Mouse (Mus musculus) left cerebral cortex, adult 18-20 months (tissue): ENCODE data around the gene Tas2r143. TPM values are rescaled to one million over a fixed set of nuclear protein-coding genes. Genes with fewer than 3 reads are reported as not detected.
A peak's percentile ranks its signal among the peaks of the same experiment; 100 is the strongest.

Source experiments
- DNase-seq, 2 experiments: peaks; one replicate each; pipeline ENCODE4 v3.0.0; 2021 to 2022; ENCODE audit warnings: low spot score in 2 of 2, mixed read lengths in 1 of 2
- long read RNA-seq, 2 experiments: library from polyadenylated mRNA; stranded (forward); transcript quantifications; one replicate each; pipeline ENCODE4 v2.0.0; 2021
- total RNA-seq, 2 experiments: library from RNA; stranded (reverse); gene quantifications; 2 replicates each; pipeline ENCODE4 v1.2.3; 2021

The Tas2r143 gene
- not detected for total RNA-seq
- long read RNA-seq, experiment 1: 0 reads
- long read RNA-seq, experiment 2: 0 reads

DNA sequence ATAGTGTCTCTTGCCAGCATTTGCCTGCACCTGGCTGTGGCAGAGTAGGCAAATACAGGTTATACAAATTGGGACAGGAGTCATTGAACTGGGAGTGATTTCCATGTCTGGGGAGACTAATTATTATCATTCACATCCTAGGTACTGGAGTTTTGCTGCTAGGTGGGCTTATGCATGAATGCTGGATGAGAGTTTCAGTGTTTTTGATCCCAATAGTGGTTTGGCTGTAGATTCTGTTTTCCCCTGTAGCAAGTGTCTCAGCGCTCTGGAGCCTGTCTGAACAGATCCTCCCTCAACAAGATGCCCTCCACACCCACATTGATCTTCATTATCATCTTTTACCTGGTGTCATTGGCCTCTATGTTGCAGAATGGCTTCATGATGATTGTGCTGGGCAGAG is at the start of gene Tas2r143:
TSS of gene Tas2r143 (plus strand) at position 301 of the 400 bp plus-strand sequence.
- no peak for DNase-seq

DNA sequence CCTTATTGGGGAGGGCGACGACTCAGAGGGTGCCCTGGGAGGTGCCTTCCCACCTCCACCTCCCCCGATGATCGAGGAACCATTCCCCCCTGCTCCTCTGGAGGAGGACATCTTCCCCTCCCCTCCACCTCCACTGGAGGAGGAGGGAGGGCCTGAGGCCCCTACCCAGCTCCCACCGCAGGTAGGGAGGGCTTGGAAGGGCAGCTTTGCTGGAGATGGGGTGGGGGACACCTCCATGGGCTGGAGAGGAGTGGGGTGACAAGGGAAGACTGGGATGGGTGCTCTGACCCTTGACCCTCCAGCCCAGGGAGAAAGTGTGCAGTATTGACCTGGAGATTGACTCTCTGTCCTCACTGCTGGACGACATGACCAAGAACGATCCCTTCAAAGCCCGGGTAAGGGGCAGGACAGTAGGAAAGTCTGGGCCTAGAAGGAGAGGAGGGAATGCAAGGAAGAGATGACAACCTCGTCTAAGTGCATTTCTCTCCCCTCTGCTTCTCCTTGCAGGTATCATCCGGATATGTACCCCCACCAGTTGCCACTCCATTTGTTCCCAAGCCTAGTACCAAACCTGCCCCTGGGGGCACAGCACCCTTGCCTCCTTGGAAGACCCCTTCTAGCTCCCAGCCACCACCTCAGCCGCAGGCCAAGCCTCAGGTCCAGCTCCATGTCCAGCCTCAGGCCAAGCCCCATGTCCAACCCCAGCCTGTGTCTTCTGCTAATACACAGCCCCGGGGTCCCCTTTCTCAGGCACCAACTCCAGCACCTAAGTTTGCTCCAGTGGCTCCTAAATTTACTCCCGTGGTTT is 48.9 kb upstream of the Tas2r143 start:
- no peak for DNase-seq

DNA sequence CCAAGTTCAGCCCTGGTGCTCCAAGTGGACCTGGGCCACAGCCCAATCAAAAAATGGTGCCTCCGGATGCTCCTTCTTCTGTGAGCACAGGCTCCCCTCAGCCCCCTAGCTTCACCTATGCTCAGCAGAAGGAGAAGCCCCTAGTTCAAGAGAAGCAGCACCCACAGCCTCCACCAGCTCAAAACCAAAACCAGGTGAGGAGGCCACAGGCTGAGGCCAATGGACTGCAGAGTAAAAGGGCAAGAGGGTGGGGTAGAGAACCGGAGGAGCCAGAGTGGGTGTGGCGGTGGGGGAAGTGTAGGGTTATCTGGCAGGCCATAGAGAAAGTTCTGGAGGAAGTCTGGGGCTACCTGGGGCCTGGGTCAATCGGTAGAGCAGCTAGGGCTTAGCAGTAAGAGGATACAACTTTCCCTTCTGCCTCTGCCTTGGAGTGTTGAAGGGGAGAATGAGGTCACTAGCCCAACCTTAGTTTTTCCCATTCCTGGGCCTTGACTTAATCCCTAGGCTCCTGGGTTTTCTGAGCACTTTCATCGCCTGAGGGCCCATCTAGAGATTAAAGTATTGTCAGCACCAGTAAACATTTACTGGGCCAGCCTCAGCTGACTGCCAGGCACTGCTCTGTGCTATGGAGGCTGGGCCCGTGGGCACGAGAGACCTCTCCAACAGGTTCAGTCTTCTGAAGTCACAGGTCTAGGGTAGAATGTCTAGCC is 48.1 kb upstream of the Tas2r143 start:
- DNase-seq: no peak

DNA sequence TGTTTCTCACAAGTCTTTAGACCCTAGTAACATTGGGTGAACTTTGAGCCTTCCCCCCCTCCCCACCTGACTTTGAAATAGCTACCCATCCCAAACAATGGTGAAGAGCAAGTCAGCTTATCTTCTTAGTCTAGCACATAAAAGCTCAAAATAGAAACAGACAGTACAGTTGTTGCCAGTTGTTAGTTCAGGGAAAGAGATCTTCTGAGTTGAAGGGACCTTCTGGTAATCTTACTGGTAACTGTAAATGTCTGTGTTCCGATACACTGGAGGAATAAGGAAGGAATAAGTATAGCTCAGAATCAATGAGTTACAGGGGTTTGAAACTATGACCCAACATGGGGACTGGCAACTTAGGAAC is 47.6 kb upstream of the Tas2r143 start:
- DNase-seq: no peak

DNA sequence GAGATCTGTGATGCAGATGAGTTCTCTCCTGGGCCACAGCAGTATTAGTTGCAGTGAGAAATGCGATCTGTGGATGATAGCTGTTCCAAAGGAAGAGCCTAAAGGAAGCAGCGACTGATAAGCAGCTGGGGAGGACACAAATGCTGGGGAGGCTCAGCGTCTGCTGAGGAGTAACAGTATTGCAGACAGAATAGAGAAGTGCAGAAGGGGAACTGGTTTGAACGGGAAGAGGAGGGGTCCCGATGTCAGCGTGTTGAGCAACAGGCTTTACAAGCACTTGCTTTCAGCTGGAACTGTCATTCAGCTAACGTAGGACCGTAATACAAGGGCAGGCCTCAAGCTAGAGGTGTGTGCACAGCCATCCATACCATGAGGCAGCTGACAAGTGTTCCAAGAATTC is 46.9 kb upstream of the Tas2r143 start:
- no peak for DNase-seq

DNA sequence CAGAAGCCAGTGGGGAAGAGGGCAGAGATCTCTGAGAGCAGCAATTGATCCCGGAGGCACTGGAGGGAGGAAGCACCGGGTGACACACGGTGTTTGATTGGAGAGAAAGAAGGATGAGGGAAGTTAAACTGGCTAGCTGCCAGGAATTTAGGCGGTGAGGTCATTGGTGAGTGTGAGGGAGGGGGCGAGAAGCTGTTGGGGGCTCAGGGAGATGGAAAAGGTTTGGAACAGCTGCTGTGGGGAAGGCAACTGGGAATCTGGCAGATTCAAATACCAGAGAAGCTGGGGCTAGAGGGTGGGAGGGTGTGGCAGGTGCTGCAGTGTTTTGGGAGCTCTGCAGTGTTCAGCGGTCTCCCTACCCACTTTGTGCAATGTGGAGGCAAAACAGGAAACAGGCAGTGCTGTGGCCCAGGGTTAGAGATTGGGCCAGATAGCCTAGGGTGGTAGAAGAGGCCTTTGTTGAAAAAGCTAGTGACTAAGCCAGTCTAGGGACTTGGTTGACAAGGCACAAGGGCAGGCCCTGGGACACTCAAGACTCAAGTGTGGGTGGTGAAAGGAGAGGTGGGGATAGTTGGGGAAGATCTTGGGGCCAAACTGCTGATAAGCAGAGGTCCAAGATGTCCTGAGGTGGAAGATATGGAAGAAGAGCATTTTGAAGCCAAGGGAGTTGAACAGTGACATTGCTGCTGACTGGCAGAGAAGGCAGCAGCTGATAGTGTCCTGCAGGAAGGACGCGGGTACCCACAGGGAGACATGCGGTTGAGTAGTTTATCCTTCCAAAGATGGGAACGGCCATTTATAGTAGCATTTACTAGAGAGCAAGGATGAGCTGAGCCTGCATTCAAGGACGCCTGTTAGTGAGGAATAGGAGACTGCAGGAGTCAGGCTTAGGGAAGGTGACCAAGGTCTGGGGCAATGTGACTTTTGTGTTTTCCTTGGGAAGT is 45.7 kb upstream of the Tas2r143 start:
- DNase-seq: peak in 1 of 2 experiments; percentile 23

DNA sequence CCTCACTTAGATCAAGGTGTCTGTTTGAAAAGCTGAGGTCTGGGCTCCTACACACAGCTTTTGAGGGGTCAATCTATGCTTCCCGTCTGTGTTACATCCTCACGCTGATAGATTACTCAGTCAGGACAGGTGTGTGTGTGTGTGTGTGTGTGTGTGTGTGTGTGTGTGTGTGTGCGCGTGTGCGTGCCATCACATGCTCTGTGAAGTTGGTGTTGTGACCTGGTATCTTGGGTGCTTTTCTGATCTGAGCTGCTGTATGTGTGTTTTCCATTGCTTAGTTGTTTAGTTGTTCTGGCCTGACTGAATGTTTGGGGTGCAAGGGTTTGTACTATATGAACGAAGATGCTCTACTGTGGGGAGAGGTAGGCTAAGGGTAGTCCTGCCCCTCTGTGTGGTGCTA is 44.7 kb upstream of the Tas2r143 start:
- DNase-seq: no peak

DNA sequence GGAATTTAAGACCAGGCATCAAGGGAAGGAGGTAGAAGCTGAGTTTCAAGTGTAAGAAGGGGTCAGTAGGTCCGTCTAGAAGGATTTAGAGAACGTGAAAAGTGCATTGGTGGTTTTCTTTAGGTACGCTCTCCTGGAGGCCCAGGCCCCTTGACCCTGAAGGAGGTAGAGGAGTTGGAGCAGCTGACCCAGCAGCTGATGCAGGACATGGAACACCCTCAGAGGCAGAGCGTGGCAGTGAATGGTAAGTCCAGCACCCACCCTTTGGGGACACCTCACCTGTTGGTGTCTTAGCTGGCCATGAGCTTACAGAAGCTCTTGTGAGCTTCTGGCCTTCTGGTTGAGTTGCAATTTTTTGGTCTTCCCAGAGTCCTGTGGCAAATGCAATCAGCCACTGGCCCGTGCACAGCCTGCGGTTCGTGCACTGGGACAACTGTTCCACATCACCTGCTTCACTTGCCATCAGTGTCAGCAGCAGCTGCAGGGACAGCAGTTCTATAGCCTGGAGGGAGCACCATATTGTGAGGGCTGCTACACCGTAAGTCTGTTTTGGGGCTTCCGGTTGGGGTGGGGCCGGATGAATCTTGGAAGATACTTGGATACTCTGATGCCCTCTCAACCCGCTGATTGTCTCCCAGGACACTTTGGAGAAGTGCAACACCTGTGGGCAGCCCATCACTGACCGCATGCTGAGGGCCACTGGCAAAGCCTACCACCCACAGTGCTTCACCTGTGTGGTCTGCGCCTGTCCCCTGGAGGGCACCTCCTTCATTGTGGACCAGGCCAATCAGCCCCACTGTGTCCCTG is 44.0 kb upstream of the Tas2r143 start:
- no peak for DNase-seq

DNA sequence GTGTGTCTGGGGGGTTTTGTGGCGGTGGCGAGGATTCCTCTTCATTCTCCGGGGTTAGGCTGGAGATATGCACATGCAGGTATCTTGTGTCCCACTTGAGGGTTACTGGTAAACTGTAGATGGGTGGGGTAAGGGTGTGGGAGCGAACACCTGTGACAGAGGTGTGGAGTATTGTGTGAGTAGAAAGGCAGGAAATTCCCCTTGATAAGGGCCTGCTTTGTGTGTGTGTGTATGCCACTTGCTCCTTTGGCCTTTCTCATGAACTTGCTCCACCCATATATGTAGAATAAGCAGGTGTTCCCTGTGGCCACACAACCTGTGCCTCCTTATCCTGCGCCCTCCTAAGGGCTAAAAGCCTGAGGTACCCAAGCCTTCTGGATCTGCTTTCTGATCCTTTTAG is 43.1 kb upstream of the Tas2r143 start:
- no peak for DNase-seq

DNA sequence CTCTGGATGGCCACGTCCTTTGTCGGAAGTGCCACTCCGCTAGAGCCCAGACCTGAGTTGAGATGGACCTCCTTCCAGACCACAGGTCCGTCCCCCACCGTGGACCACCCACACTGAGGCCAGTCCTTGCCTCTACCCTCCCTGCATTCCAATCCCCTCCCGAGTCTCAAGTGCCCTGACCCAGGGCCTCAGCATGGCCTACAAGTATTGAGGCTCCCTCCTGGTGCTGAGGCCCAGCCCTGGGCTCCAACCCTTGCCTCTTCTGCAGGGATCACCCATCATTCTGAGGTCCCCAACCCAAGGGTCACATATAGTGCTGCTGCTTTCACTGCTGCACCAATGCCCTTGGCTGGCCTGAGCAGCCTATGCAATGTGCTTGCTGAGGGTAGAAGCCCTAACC is 42.1 kb upstream of the Tas2r143 start:
- DNase-seq: no peak

DNA sequence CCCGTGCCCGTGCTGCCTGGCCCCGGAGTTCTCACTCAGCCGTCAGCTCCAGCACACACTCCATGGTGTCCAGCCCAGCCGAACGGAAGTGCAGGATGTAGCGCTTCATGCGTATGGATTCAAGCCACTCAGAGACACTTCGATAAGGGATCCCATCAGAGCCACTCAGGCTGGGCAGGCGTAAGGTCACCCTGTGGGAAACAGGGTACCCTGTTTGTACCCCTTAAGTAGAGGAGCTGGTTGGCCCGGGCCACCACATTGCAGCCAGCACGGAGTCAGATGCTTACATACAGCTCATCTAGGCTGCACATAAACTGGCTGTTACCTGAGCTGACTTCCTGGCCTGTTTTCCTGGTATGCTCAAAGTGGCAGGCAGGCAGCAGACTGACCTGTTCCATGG is 41.1 kb upstream of the Tas2r143 start:
- no peak for DNase-seq

DNA sequence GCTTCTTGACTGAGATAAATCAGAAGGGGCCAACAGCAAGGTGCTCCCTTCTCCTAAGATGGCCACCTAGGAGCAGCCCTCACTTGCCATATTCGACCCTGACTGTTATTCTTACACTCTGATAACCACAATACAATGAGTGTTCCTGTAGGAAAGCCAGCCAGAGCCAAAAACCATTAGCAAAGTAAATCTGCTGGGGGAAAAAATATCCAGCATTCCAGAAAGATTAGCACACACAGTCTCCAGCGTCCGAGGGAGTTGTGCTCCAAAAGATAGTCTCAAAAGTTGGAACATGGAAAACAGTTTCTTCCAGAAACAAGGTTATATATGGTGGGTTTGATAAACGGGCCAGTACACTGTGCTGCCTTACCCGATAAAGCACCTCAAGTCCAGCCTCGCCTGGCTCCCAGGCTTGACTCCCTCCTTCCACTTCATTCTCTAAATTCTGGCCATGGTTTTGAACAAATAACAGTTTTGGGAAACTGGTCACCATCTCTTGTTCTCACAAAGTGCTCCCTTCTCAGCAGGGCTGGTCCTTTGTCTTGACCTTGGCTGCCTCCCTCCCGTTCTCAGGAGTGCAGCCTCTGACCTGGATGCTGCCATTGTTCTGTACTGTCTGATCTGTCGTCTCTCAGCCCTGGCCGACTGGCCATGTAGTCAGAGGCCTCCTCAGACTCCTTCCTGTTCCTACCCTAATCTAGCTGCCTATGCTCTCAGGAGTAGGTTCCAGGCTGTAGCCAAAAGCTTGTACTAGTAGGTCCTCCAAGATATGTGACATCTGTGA is 40.5 kb upstream of the Tas2r143 start:
- DNase-seq: no peak

DNA sequence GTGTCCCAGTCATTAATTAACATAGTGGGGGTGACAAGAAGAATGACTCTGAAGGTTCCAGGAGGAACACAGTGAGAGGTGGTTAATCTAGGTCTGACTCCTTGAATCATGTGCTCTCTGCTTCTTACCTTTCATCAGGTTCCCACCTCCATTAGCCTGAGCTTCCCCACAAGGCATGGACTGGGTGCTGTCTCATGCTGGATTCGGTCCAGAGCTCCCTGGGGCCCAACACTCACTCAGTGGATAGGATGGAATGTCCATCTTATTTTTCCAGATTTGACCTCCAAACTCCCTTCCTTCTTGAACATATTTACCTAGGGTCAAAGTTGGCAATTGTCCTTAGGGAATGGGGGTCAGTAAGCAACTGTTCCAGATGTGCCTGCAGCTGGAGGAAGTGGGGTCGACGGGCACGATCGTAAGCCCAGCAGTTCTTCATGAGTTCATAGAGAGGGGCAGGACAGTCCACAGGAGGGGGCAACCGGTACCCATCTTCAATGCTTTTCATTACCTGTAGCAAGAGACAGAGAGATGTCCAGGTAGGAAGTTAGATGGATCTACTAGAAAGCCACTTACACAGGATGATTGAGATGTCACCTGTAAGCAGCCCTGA is 39.7 kb upstream of the Tas2r143 start:
- DNase-seq: no peak

DNA sequence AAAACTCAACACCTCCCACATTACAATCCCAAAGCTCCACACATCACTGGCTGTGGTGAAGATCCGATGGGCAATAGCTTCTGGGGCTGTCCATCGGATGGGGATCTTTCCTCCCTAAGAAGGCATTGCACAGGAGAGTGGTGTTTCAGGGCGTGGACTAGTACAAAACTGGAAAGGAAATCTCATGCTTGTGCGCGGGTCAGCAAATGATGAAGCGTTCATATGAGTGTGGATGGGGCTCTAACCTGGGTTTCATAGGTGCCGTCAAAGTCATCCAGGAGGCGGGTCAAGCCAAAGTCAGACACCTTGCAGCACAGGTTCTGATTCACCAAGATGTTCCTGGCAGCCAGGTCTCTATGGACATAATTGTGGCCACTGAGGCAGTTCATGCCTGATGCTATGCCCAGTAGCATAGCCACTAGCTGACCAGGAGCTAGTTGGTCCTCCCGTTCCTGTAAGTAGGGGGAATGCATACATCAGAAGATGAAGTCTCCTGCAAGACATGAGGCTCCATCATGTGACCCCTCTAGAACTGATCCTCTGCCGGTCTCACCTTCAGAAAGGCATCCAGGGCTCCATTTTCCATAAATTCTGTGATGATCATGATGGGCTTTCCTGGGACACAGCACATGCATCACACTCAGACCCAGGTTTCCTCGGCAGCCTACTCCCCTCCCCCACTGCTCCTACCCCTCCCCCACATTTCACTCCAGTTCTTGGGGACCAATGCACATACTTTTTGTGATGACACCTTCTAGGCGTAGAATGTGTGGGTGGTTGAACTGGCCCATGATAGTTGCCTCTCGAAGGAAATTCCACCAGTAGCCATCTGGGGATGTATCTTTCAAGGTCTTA is 38.8 kb upstream of the Tas2r143 start:
- no peak for DNase-seq

DNA sequence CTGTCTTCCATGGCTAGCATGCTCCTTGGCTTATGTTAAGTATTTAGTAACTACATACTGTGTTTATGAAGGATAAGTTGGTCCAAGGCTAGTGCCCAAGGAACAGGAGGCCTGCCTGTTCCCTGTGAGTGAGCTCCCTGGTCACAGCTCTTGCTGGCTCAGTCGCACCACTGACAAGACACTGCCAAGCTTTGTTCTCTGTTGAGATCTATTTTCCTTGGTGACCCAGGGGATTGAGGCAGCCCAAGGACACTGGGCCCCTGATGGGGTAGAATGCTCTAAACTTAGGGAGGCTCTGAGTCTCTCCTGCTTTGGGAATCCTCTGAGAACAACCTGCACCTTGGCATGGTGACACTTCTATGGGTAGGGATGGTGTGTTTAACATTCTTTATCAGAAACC is 38.0 kb upstream of the Tas2r143 start:
- DNase-seq: no peak

DNA sequence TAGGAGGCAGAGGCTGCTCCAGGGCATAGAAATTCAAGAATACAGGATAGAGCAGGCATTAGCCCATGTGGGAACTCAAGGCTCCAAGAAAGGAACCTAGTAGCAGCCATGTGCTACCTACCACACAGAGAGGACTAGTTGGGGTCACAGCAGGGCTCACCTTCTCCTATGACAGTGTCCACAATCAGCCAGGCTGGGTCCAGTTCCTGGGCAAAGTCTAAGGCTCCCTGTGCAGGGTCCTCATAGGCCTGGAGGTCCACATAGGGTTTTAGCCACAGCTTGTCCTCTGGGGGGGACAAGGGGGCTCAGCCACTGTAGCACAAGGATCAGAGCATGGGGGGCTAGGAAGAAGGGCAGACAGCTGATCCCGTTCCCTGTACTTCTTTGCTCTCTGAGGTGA is 37.5 kb upstream of the Tas2r143 start:
- DNase-seq: no peak

DNA sequence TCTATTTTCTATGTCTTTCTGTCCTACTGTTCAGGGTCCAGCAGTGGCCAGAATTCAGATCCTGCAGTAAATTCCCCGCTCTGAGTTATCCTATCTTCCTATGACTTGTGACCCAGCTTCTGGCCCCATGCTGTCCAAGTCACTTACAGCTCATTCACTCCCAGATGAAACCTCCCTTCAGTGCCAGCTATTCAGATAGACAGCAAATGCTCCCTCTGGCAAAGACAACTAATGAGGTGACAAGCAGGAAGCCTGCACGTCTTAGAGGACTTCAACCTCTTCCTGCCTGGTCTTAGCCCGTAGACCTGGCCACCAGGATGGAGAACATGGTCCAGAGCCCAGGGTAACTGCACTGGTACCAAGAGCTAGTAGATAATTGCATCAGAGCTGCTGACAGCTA is 37.1 kb upstream of the Tas2r143 start:
- no peak for DNase-seq

DNA sequence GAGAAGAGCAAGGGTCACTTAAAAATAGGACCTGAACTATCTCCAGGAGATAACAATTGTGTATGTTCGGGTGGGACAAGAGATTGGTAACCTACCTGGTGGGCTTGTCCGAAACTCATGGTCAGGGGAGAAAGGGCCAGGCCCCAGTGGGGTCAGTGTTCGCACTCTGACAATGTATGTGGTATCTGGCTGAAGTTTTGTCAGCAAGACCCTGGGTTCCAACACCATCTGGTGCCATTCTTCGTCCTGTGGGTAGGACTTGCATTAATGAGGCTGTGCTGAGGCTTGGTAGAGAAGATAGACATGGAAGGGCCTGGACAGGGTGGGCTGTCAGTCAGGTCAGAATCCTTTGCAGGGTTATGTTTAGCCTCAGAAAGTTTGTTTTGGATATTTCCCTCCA is 36.0 kb upstream of the Tas2r143 start:
- DNase-seq: no peak

DNA sequence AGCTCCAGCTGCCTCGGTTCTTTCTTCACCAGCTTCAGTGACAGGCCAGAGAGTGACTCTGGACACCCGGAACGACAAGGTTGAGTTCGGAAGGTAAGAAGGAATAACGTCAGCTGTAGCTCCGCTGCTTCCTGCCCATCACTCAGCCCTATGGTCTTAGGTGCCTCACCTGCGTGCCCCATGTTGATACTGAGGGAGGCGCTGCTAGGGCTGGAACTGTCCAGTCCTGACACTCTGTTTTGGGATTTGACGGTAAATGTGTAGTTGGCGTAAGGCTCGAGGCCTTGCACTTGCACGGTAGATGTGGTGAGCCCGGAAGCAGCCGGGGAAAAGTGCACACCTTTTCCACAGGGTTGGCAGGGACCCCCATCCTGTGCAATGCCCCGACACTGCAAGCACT is 35.4 kb upstream of the Tas2r143 start:
- DNase-seq: no peak
